Mouse (Mus musculus) effector memory CD4-positive, alpha-beta T cell, adult 5 months (primary cell): Measurements from ENCODE around the gene Cyp4a29. TPM values are rescaled to one million over a fixed set of nuclear protein-coding genes. Genes with fewer than 3 reads are reported as not detected.

Source experiments
- polyA plus RNA-seq: library from polyadenylated mRNA; unstranded; fragments of 100-300 nt; shearing (Covaris generic); gene quantifications from one replicate; pipeline ENCODE4 v1.2.1, GENCODE M21; 2017

Gene Cyp4a29
- not detected for polyA plus RNA-seq

GRCm38 (mm10) chr4:115241784-115242183 is at the start of gene Cyp4a29:
TSS of gene Cyp4a29 (plus strand) at chr4:115242084.

GRCm38 (mm10) chr4:115298746-115299145 is 56.9 kb downstream of the Cyp4a29 start, which contains the start of gene Cyp4a12a:
TSS of gene Cyp4a12a (plus strand) at chr4:115299046.

Other genes starting within 250 kb of the Cyp4a29 start
- gene Stil, start 241.9 kb upstream of the Cyp4a29 start, polyA plus RNA-seq: 0.66 TPM
- gene Tal1, start 185.7 kb upstream of the Cyp4a29 start, polyA plus RNA-seq: not detected
- gene Pdzk1ip1, start 153.4 kb upstream of the Cyp4a29 start, polyA plus RNA-seq: 2.5 TPM
- 0.10 TPM for gene Cyp4x1, start 107.8 kb upstream of the Cyp4a29 start, polyA plus RNA-seq
- not detected for gene Cyp4a12a, start 57.0 kb downstream of the Cyp4a29 start, polyA plus RNA-seq
- not detected for gene Cyp4a12b, start 169.5 kb downstream of the Cyp4a29 start, polyA plus RNA-seq
- not detected for gene Cyp4a30b, start 210.5 kb downstream of the Cyp4a29 start, polyA plus RNA-seq